Mouse (Mus musculus) heart, embryonic 14.5 days (tissue): ENCODE data around the gene Ugt1a7c. TPM values are rescaled to one million over a fixed set of nuclear protein-coding genes. Genes with fewer than 3 reads are reported as not detected.
"Not testable (repeated sequence)": the region's sequence is repeated elsewhere in the genome, so short reads cannot be mapped to it uniquely, and the experiment has no call there.

Source experiments
- ATAC-seq: fragments of 200-750 bp; cut with Nextera tagmentation; 2 replicates; pipeline ENCODE4 v1.8.0; 2017; ENCODE audit warnings: low read depth, moderate TSS enrichment; ENCODE audit not compliant: insufficient number of reproducible peaks, insufficient read depth, low FRiP score
- H3K27ac ChIP-seq, 2 experiments: fragments of 200-500 bp in 1 of 2; fragments of 300-500 bp in 1 of 2; sonication (generic) in 1 of 2; replicated peaks in 1 of 2; 2 replicates each; pipeline ENCODE4 v1.5.1; 2012 to 2014; ENCODE audit warnings: low read depth in 2 of 2, low read length in 2 of 2, control low read depth in 1 of 2, mild to moderate bottlenecking in 1 of 2, mixed read lengths in 1 of 2; ENCODE audit not compliant: control insufficient read depth in 1 of 2, insufficient read depth in 1 of 2
- H3K27me3 ChIP-seq: fragments of 300-500 bp; sonication (generic); 2 replicates; pipeline ENCODE4 v1.6.1; 2014; ENCODE audit warnings: mild to moderate bottlenecking, low read length, control low read depth; ENCODE audit not compliant: control insufficient read depth, insufficient read depth
- H3K36me3 ChIP-seq: fragments of 300-500 bp; sonication (generic); 2 replicates; pipeline ENCODE4 v1.6.1; 2014; ENCODE audit warnings: mild to moderate bottlenecking, control low read depth, low read length, mixed read lengths; ENCODE audit not compliant: control insufficient read depth, insufficient read depth
- H3K4me1 ChIP-seq, 2 experiments: fragments of 200-500 bp in 1 of 2; fragments of 300-500 bp in 1 of 2; sonication (generic) in 1 of 2; 2 replicates each; pipeline ENCODE4 v1.6.1; 2012 to 2014; ENCODE audit warnings: low read length in 2 of 2, control low read depth in 1 of 2, mixed read lengths in 1 of 2; ENCODE audit not compliant: control insufficient read depth in 2 of 2, insufficient read depth in 2 of 2
- H3K4me2 ChIP-seq: fragments of 300-500 bp; sonication (generic); 2 replicates; pipeline ENCODE4 v1.6.1; 2014; ENCODE audit warnings: mild to moderate bottlenecking, low read length
- H3K4me3 ChIP-seq, 2 experiments: fragments of 200-500 bp in 1 of 2; fragments of 300-500 bp in 1 of 2; sonication (generic) in 1 of 2; 2 replicates each; pipeline ENCODE4 v1.5.1; 2012 to 2014; ENCODE audit warnings: low read length in 2 of 2, mild to moderate bottlenecking in 2 of 2, control low read depth in 1 of 2, low read depth in 1 of 2, moderate library complexity in 1 of 2; ENCODE audit not compliant: control insufficient read depth in 1 of 2, insufficient read depth in 1 of 2
- H3K9ac ChIP-seq: fragments of 300-500 bp; sonication (generic); 2 replicates; pipeline ENCODE4 v1.6.1; 2014; ENCODE audit warnings: mild to moderate bottlenecking, low read length
- H3K9me3 ChIP-seq: fragments of 300-500 bp; sonication (generic); 2 replicates; pipeline ENCODE4 v1.6.1; 2016; ENCODE audit warnings: low read length, control low read depth; ENCODE audit not compliant: control insufficient read depth
- WGBS: fragments of 180-500 bp; shearing (Covaris S2); extraction: QIAGEN DNeasy Blood & Tissue Kit; methylation state at CpG from one replicate; pipeline ENCODE4 v1.1.7; 2014; 5-methylcytosine and 5-hydroxymethylcytosine counted together
- polyA plus RNA-seq: library from polyadenylated mRNA; unstranded; fragments of >200 nt; fragmentation: Nextera tagmentation; extraction: Ambion mirVana; gene quantifications from 2 replicates; pipeline ENCODE4 v1.2.1, GENCODE M21; 2014

The Ugt1a7c gene
- polyA plus RNA-seq = 1.0 and 2.1 TPM in 2 replicates

GRCm38 (mm10) chr1:88094941-88095492 lies at the start of gene Ugt1a7c:
TSS of gene Ugt1a7c (plus strand) at chr1:88095062.
- H3K27me3 ChIP-seq = no peaks in the 10 kb centered on the region
- no peak within 1 kb of the TSS for H3K4me2 ChIP-seq
- no peaks in the 10 kb centered on the region for H3K36me3 ChIP-seq
- no peak within 1 kb of the TSS; a peak in 1 of 4 replicates for H3K4me3 ChIP-seq
- no peaks in the 10 kb centered on the region for H3K9me3 ChIP-seq
- H3K27ac ChIP-seq = 0 out of 4 replicates have a peak within 1 kb of the TSS, but pooled peaks of 1 of the 2 experiments have one; percentile 62
- no peak within 1 kb of the TSS for H3K9ac ChIP-seq
- WGBS = 62% methylated on average over 10 of the region's 10 CpGs
- no peak for ATAC-seq
- no peaks in the 10 kb centered on the region for H3K4me1 ChIP-seq

- H3K4me1 ChIP-seq, H3K36me3 ChIP-seq, H3K27ac ChIP-seq, H3K4me2 ChIP-seq, H3K27me3 ChIP-seq, H3K9me3 ChIP-seq, H3K4me3 ChIP-seq, ATAC-seq, H3K9ac ChIP-seq: not testable (repeated sequence)
- WGBS = 78% methylated on average over 2 of the region's 2 CpGs
Measured at GRCm38 (mm10) chr1:88047408-88047807, 47.5 kb upstream of the Ugt1a7c start.

GRCm38 (mm10) chr1:88055088-88055487 lies 39.8 kb upstream of the Ugt1a7c start, which contains the start of gene Ugt1a10:
TSS of gene Ugt1a10 (plus strand) at chr1:88055388.
- no peaks in the 10 kb centered on the region for H3K9me3 ChIP-seq
- no peaks in the 10 kb centered on the region for H3K27me3 ChIP-seq
- no peak within 1 kb of the TSS for H3K27ac ChIP-seq
- no peak within 1 kb of the TSS for H3K4me2 ChIP-seq
- H3K9ac ChIP-seq = no peak within 1 kb of the TSS
- H3K36me3 ChIP-seq = no peaks in the 10 kb centered on the region
- WGBS = 52% methylated on average over 1 of the region's 1 CpGs
- H3K4me3 ChIP-seq = no peak within 1 kb of the TSS
- no peak for ATAC-seq
- no peaks in the 10 kb centered on the region for H3K4me1 ChIP-seq

GRCm38 (mm10) chr1:88066472-88067102 lies 28.3 kb upstream of the Ugt1a7c start:
- not testable (repeated sequence) for H3K9ac ChIP-seq, H3K4me3 ChIP-seq, ATAC-seq, H3K4me2 ChIP-seq, H3K36me3 ChIP-seq, H3K4me1 ChIP-seq, H3K27ac ChIP-seq, H3K9me3 ChIP-seq, H3K27me3 ChIP-seq
- WGBS = 43% methylated on average over 1 of the region's 2 CpGs

GRCm38 (mm10) chr1:88070495-88070894 lies 24.4 kb upstream of the Ugt1a7c start, which contains the start of gene Ugt1a9:
TSS of gene Ugt1a9 (plus strand) at chr1:88070800.
- Histone ChIP-seq H3K36me3 (no peaks in the 10 kb centered on the region), H3K4me2 (no peak within 1 kb of the TSS), H3K27ac (no peak within 1 kb of the TSS), H3K4me3 (no peak within 1 kb of the TSS), H3K27me3 (no peaks in the 10 kb centered on the region), H3K4me1 (no peaks in the 10 kb centered on the region), H3K9me3 (no peaks in the 10 kb centered on the region), H3K9ac (no peak within 1 kb of the TSS)
- no peak for ATAC-seq
- 74% methylated on average over 2 of the region's 2 CpGs for WGBS

- Histone ChIP-seq H3K4me1 (no peaks in the 10 kb centered on the region), H3K4me3 (no peak overlapping the region), H3K9me3 (no peaks in the 10 kb centered on the region), H3K4me2 (no peak overlapping the region), H3K27me3 (no peaks in the 10 kb centered on the region), H3K9ac (no peak overlapping the region), H3K27ac (no peak overlapping the region), H3K36me3 (no peaks in the 10 kb centered on the region)
- ATAC-seq = no peak
- WGBS = 66% methylated on average over 4 of the region's 4 CpGs
Measured at GRCm38 (mm10) chr1:88070902-88071301, 24.0 kb upstream of the Ugt1a7c start.

GRCm38 (mm10) chr1:88074471-88074870 lies 20.4 kb upstream of the Ugt1a7c start:
- Histone ChIP-seq H3K27me3 (no peaks in the 10 kb centered on the region), H3K4me3 (no peak overlapping the region), H3K36me3 (no peaks in the 10 kb centered on the region), H3K9ac (no peak overlapping the region), H3K4me2 (no peak overlapping the region), H3K4me1 (no peaks in the 10 kb centered on the region), H3K27ac (no peak overlapping the region), H3K9me3 (no peaks in the 10 kb centered on the region)
- 83% methylated on average over 2 of the region's 2 CpGs for WGBS
- ATAC-seq = no peak
